Mouse (Mus musculus): ENCODE data around the gene Dyx1c1.

The Dyx1c1 gene

DNA sequence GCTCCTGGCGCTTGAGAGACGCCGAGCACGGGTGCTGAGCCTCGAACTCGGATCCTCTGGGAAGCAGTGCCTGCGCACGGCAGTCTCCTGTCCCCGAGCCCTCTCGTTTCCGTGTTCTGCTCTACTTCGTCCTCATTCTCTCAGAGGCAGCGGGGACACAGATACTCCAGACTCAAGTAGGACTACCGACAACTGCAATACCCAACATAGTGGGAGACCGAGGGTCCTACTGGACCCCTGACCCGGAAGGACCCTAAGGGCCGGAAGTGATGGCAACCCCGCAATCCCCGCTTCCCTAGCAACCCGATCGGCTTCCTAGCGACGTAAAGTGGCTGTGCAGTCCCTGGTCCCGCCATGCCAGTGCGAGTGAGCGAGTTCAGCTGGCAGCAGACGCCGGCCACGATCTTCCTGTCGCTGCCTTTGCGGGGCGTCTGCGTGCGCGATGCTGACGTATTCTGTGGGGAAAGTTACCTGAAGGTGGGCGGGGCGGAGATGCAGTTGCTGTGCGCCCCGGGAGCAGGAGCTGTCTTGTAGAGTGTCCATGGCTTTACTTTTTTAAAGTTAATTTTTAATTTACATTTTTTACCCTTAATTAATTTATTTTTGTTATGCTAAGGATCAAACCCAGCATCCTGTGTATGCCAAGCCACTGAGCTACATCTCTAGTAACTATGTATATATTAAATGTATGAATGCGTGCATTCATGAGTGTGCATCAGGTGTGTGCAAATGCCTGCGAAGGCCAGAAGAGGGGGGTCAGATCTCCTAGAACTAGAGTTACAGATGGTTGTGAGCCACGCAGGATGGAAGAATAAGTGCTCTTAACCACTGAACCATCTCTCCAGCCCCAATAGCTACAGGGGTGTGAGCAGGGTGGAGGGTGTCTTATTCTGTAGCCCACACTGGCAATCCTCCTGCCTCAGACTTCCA, at the start of gene Dyx1c1, which contains the start of gene Gm44503:
Gene Dyx1c1 (plus strand): TSS at position 265 of the 930 bp plus-strand sequence.
Gene Gm44503 (plus strand): TSS at position 332 of the 930 bp plus-strand sequence.
- DNase-seq (ENCODE audit: low spot score), result peak; percentile 85

DNA sequence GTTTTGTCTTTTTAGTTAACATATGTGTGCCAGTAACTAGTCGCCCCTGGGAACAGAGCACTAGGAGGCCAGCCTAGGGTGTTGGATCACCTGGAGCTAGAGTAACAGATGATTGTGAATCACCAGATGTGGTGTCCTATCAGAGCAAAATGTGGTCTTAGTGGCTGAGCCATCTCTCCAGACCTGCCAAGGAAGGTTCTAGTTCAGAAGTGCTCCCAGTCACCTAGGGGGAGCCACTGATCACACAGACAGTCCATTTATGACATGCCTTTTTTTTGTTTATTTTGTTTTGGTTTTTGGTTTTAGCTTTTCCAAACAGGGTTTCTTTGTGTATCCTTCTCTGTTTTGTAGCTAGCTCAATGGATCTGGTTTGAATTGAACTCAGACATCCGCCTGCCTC, 47.2 kb upstream of the Dyx1c1 start:
- no peak for DNase-seq (ENCODE audit: low spot score)

DNA sequence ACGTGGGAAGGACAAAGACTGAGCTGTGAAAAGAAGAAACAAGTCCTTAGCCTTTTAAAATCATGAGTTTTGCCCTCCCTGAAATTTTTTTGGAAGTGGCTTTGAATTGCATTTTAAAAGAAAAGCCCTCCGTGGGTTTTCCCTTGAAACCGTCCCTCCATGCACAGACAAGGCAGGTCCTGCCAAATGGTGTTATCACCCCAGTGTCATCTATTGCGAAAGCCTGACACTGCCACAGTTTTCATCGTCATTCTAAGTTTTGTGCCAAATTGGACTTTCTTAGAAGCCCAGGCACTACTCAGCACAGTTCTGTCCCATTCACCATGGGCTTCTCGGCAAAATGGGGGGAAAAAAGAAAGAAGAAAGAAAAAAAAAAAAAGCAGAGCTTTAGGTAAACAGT, 45.0 kb upstream of the Dyx1c1 start:
- no peak for DNase-seq (ENCODE audit: low spot score)

DNA sequence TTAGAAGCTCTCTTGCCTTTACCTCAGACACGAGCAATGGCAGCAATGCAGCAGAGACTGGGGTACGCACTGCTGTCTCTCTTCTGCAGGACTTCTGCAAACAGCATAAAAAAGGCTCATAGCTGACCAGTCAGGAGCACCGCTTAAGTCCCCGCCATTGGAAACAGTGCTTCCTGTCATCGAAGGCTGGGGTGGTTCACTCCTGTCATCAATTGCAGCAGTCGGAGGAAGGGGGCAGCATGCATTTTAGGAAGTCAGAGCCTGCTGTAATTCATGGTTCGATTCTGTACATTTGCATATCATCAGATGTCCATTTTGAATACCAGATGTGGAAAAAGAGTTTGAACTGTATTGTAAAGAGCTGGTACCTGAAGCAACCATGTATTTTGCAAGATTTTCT, 42.9 kb upstream of the Dyx1c1 start:
- no peak for DNase-seq (ENCODE audit: low spot score)

DNA sequence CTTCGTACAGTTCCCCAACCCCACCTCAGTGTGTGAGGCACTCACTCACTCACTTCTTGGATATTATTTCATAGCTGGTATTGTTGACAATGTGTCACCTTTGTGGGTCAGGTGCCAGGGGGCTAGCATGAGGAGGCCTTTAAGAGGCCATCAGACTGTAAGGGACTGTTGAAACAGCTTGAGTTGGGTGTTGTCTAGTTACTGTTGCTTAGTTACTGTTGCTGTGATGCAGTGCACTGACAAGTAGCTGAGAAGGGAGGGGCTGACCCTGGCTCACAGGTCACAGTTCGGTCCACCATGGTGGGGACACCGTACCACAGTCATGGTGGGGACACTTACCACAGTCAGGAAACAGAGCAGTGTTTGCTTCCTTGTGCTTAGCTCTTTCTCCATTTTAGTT, 35.5 kb upstream of the Dyx1c1 start:
- DNase-seq (ENCODE audit: low spot score), result no peak

DNA sequence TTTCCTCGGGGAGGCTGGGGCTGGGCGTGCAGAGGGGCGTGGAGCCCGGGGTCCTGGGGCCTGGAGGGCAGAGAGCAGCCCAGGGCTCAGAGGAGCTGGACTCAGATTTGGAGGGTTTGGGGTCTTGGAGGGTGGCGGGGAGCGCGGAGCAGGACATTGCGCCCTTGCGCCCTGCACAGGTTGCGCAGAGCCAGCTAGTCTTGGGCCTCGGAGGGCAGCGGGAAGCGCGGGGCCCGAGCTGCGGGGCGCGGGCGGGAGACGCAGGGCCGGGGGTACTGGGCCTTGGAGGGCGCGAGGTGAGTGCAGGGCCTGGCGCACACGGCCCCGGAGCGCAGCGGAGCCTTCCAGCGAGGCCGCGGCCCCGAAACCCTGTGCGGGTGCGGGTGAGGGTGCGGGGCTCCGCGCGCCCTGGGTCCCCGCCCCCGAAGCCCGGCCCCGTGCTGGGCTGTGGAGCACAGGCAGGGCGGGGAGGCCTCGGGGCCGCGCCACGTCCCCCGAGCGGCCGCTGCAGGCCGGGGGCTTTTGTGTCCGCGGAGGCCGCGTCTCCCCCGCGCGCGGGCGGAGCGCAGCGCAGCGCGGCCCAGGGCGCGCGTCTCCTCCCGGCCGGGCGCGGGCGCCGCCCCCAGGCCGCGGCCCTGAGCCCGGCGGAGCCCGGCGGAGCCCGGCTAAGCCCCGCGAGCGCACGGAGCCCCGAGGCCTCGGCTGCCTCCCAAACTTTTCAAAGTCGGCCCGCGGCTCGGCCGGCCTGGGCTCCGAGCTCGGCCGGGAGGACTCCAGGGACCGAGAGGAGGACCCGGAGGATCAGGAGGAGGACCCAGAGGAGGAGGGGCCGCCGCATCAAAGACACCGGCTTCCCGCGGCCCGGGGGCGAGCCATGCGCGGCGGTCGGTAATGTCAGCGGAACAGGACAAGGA, 33.3 kb upstream of the Dyx1c1 start, which contains the start of gene Pygo1:
Gene Pygo1 (plus strand): TSS at position 625 of the 914 bp plus-strand sequence.
- peak; percentile 16 for DNase-seq (ENCODE audit: low spot score)

DNA sequence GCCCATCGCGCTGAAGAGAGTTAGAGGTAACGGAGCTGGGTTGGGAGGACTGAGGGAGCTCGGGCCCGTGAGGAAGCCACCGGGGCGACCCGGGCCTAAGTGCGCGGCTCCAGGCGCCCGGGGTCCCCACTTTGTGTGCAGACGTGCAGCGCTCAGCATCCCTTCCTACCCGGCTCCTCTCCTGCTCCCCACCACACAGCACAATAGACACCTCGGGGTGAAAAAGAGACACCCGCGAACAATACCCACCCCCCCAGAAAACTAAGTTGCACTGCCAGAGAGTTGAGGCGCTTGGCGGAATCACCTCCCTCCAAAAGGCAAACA, 32.7 kb upstream of the Dyx1c1 start:
- no peak for DNase-seq (ENCODE audit: low spot score)

DNA sequence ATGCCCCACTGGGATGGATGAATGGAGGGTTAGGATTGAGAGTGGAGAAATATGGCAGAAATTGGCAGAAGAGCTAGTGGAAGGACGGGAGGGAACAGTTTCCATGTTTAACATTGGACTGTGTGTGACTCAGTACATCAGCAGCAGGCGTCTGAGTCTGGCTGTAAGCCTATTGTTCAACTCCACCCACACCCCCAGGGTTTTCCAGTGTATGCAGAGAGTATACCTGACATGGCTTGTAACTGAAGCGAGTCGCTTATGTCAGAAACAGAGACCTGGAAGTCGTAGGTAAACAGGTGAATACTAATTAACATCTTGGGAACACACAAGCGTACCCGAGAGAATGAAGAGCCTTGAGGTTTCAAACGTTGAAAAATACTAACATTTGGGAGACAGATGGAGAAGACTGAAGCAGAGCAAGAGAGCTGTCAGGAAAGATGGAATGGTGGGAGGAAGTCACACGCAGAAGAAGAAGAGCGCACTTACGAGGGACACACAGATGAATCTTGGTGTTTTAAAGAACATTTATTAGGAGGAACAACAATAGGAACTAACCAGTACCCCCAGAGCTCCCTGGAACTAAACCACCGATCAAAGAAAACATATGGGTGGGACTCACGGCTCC, 27.3 kb upstream of the Dyx1c1 start:
- DNase-seq (ENCODE audit: low spot score), result no peak

DNA sequence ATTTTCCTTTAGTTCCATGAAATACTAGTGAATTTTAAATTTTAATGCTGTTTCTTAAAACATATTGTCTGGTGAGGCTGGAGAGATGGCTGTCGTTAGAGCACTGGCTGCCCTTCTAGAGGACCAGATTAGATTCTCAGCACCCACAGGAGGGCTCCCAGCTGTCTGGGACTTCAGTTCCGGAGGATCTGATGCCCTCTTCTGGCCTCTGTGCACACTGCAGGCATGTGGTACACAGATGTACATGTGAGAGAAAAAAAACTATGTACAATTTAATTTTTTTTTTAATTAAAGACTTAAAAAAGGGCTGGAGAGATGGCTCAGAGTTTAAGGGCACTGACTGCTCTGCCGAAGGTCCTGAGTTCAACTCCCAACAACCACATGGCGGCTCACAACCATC, 23.3 kb upstream of the Dyx1c1 start:
- no peak for DNase-seq (ENCODE audit: low spot score)

DNA sequence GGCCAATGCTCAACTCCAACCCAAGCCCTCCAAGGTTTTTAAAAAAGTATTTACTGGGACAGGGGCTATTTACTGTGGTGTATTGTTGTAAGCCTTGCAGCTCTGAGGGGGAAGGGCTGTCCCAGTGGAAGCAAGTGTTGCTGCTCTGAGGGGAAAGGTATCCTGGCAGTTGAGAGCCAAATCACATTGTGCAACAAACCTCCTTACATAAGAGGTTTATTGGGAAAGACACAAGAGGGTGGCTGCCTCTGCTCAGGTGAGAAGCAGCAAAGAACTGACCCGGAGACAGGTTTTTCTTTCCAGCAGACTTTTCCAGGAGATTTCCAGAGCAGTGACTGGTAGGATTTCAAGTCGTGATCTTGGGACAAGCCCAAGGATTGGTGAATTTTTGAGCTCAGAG, 22.3 kb upstream of the Dyx1c1 start:
- DNase-seq (ENCODE audit: low spot score), result peak; percentile 79

DNA sequence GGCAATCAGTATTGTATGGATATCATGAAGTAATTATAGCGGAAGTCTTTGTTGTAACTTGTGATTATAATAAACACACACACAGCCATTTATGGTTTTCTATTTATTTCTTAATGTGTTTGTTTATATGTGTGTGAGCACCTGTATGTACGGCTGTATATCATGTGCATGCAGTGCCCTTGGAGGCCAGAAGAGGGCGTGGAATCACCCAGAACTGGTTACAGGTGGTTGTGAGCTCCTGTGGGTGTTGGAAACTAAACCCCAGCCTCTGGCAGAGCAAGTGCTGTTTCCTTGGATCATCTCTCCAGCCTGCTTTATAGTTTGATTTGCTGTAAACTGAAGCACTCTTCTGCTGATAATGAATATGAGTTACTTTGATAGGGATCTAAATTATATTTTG, 15.2 kb upstream of the Dyx1c1 start:
- no peak for DNase-seq (ENCODE audit: low spot score)

DNA sequence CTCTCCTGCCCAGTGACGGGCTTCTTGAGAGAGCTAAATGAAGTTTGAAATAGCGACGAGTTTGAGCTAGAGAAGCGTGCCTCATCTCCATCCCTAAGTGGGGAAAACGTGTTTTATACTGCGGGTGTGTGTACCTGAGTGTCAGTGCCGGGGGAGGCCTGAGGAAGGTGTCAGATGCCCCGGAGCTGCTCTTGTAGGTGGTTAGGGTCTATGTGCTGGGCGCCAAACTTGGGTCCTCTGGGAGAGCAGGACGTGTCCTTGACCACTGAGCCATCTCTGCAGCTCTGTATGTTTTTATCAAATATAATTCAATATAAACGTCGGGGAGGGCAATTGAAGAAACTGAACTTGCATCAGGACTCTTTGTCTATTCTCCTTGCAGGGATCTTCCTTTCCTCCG, 14.3 kb upstream of the Dyx1c1 start:
- DNase-seq (ENCODE audit: low spot score), result no peak

DNA sequence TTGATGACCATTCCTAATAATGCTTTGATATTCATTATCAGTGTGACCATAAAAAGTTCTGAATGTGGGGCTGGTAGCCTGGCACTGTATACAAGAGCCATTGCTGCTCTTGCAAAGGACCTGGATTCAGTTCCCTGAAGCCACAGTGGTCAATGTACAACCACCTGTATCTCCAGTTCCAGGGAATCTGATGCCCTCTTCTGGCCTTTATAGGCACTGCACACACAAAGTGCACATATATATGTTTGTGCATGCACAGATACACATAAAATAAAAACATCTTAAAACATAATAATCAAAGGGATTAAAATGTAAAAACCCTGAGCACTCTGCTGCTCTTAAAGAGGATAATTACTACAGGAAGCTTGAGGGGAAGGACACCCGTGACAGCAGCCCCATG, 11.6 kb upstream of the Dyx1c1 start:
- no peak for DNase-seq (ENCODE audit: low spot score)

DNA sequence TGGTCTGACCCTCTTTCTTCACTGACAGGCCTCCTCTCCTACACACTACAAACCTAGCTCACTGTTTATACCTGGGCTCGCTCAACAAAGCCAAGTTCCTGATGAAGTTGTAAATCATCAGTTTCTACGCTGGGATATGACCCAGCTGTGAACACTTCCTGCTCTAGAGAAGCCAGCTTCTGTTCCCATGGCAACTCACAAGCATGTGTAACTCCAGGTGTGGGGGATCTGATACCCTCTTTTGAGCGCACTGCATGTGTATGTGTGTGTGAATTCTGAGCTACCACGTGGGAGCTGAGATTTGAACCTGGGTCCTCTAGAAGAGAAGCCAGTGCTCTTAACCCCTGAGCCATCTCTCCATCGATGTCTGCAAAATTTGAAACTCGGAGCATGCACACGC, 9.0 kb upstream of the Dyx1c1 start:
- DNase-seq (ENCODE audit: low spot score), result no peak

DNA sequence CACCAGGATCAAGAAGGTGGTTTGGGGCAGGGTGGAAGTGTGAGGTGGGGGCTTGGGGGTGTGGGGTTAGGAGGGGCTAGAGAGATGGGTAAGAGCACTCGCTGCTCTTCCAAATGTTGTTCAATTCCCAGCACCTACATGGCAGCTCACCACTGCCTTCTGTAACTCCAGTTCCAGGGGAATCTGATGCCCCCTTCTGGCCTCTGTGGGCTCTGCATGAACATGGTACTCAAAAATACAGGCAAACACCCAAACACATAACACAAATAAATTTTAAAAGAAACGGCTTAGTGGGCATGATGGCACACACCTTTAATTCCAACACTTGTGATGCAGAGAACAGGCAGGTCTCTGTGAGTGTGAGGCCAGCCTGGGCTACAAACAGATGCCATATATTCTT, 3.8 kb upstream of the Dyx1c1 start:
- no peak for DNase-seq (ENCODE audit: low spot score)

DNA sequence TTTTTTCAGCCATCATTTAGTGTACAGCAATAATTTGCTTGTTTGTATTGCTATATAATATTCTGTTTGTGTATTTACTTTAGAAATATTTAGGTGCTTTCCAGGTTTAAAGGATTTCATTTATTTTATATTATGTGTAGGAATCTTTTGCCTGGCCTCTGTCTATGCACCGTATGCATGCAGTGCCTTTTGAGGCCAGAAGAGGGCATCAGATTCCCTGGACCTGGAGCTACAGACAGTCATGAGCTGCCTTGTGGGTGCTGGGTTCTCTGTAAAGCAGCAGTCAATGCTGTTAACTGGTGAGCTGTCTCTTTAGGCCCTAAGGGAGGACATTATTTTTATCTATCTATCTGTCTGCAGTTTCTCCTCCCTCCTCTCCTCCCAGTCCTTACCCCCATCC, 3.0 kb upstream of the Dyx1c1 start:
- peak; percentile 57 for DNase-seq (ENCODE audit: low spot score)

DNA sequence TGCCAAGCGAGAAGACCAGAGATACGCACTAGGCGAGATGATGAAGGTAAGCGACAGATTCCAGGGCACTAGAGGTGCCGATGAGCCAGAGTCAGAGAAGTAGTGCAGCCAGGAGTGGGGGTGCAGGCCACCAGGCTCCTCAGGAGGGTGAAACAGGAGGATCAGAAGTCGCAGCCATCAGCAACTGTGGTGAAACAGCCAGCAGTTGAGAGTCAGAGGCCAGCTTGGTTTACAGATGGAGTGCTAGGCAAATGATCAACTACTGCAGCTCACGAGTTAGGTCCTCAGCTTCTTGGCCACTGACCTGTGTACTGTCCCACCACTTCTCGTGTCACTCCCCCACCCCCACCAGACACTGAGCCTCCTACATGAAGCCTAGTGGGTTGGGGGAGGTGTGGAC, 2.8 kb downstream of the Dyx1c1 start:
- DNase-seq (ENCODE audit: low spot score), result no peak

DNA sequence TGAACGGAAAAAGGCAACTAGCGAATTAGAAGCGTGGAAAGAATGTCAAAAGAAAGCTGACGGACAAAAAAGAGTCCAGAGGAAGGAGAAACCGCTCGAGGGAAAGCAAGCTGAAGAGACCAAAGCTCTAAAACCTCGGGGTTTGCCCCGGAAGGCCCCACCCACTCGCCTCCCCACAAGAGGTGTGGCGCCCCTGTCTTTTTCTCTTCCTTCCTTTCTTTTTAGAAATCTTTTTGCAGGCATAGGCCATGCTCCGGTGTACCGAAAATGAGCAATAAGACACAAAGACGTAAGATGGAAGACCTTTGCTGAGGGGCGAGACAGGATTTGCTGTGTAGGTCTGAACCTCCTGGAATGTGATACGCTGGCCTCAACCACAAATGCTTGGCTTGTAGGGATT, 3.4 kb downstream of the Dyx1c1 start:
- peak; percentile 39 for DNase-seq (ENCODE audit: low spot score)

DNA sequence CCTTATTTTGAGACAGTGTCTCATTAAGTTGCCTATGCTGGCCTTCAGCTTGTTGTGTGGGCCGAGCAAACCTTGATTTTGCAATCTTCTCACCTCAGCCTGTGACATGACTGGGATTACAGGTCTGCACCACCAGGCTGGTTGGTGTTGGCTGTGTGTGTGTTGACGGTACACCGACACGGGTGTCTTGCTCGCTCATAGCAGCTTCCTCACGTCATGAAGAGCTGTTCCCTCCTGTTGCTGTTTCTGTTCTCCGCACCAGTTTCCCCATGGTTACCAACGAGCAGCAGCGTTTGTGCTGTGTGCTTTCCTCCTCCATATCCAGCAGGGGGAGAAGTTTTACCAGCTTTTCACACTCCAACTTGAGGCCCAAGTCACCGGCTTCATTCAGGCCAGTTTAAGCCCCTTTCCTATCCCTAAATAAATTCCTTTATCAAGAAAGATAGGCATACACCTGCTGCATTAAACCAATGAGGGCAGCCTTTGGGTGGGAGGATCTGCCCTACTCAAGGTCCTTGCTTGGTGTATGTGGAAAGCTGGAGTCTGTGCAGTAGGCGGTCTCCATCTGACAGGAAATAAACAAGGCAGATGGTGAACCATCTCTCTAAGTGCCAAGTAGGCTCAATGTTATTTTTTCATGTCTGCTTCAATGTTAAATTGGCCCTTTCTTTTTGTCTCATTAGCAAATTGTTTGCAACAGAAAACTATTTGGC, 9.9 kb downstream of the Dyx1c1 start:
- DNase-seq (ENCODE audit: low spot score), result peak; percentile 72

DNA sequence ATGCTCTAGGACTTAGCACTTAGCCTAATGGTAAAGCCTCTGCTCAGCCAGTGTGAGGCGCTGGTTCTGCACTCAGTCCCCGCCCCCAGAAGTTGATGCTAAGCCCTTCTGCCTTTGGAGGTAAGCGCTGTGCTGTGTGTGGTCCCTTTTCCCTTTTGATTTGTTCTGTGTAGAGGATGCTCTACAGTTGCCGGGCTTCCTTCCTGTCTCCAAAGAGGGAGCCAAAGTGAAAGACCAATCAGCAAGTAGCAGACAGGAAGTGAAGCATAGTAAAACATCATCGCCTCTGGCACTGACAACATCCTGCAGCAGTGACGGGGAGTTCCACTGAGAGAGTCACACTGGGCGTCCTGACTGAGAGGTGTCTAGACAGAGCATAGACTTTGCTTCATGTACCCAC, 11.3 kb downstream of the Dyx1c1 start:
- peak; percentile 43 for DNase-seq (ENCODE audit: low spot score)

DNA sequence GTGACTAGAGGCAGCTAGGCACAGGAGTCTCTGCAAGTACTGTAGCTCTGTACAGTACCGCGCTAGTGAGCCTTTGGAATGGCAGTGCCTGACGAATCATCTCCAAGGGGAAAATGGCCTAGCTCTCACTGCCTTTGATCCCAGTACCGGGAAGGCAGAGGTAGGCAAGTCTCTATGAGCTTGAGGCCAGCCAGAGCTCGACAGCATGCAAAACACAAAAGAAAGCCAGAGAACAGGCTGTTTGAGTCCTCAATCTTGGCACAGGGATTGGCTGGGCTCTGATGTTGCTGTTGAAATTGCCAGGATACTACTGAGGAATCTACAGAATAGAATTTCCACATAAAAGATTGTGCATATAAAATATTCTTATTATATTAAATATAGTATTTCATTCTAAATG, 13.8 kb downstream of the Dyx1c1 start:
- DNase-seq (ENCODE audit: low spot score), result no peak

DNA sequence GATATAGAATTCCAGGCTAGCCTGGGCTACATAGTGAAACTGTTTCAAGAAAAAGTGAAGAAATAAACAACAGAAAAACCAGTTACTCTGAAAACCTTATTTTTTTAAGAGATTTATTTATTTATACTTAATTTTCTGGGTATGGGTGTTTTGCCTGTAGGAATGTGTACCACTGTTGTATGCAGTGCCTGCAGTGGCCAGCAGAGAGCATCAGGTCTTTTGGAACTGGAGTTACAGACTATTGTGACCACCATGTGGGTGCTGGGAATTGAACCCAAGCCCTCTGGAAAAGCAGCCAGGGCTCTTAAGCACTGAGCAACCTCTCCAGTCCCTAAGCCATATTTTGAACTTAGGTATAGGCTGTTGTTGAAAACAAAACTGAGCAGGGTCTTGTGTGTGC, 14.4 kb downstream of the Dyx1c1 start:
- DNase-seq (ENCODE audit: low spot score), result no peak
